Mouse (Mus musculus) stomach, postnatal 0 days (tissue): ENCODE results near the gene Cdkn2a. TPM values are rescaled to one million over a fixed set of nuclear protein-coding genes. Genes with fewer than 3 reads are reported as not detected.

ENCODE experiments used
- ATAC-seq: fragments of 200-750 bp; cut with Nextera tagmentation; 2 replicates; pipeline ENCODE4 v1.8.0; 2017; ENCODE audit not compliant: low FRiP score, low TSS enrichment
- DNase-seq: peaks from one replicate; pipeline ENCODE4 v3.0.0-alpha.2; 2016; ENCODE audit warnings: low spot score
- H3K27ac ChIP-seq: fragments of 300-500 bp; sonication (generic); replicated peaks from 2 replicates; pipeline ENCODE4 v1.5.1; 2014; ENCODE audit warnings: mild to moderate bottlenecking, control low read depth
- H3K27me3 ChIP-seq: fragments of 300-500 bp; sonication (generic); 2 replicates; pipeline ENCODE4 v1.6.1; 2014; ENCODE audit warnings: low read length; ENCODE audit not compliant: control insufficient read depth, insufficient read depth
- H3K36me3 ChIP-seq: fragments of 300-500 bp; sonication (generic); 2 replicates; pipeline ENCODE4 v1.6.1; 2014; ENCODE audit warnings: low read length, mixed read lengths; ENCODE audit not compliant: control insufficient read depth, insufficient read depth
- H3K4me1 ChIP-seq: fragments of 300-500 bp; sonication (generic); replicated peaks from 2 replicates; pipeline ENCODE4 v1.6.1; 2014; ENCODE audit warnings: antibody characterized with exemption; ENCODE audit not compliant: control insufficient read depth, insufficient read depth
- H3K4me2 ChIP-seq: fragments of 300-500 bp; sonication (generic); replicated peaks from 2 replicates; pipeline ENCODE4 v1.6.1; 2014; ENCODE audit warnings: low read depth, mild to moderate bottlenecking, control low read depth, moderate library complexity
- H3K4me3 ChIP-seq: fragments of 300-500 bp; sonication (generic); 2 replicates; pipeline ENCODE4 v1.5.1; 2014; ENCODE audit warnings: low read depth, low read length, control low read depth
- H3K9ac ChIP-seq: fragments of 300-500 bp; sonication (generic); 2 replicates; pipeline ENCODE4 v1.6.1; 2014; ENCODE audit warnings: mild to moderate bottlenecking, low read length, control low read depth, mixed read lengths
- H3K9me3 ChIP-seq: fragments of 300-500 bp; sonication (generic); 2 replicates; pipeline ENCODE4 v1.6.1; 2016; ENCODE audit warnings: low read length; ENCODE audit not compliant: control insufficient read depth
- CTCF ChIP-seq: IDR thresholded peaks from 2 replicates; pipeline ENCODE4 v1.5.1; 2016; ENCODE audit warnings: antibody characterized with exemption, low read depth, mild to moderate bottlenecking, moderate library complexity
- EP300 ChIP-seq: optimal IDR thresholded peaks from 2 replicates; pipeline ENCODE3; 2016; ENCODE audit warnings: antibody characterized with exemption
- WGBS: fragments of 180-500 bp; shearing (Covaris S2); extraction: QIAGEN DNeasy Blood & Tissue Kit; methylation state at CpG from one replicate; pipeline ENCODE4 v1.1.7; 2014; 5-methylcytosine and 5-hydroxymethylcytosine counted together
- polyA plus RNA-seq: library from polyadenylated mRNA; unstranded; fragments of >200 nt; fragmentation: Nextera tagmentation; extraction: Ambion mirVana; gene quantifications from 2 replicates; pipeline ENCODE4 v1.2.1, GENCODE M21; 2015

The Cdkn2a gene
- polyA plus RNA-seq, 1 experiment from 2014 or later: not detected

GRCm38 (mm10) chr4:89282036-89282566 lies 12.4 kb downstream of the Cdkn2a start:
- no peaks in the 10 kb centered on the region for H3K4me1 ChIP-seq
- peak overlapping the region; percentile 12; the same call in 1 of the 2 replicates for H3K4me3 ChIP-seq
- WGBS: 2% methylated on average over 25 of the region's 25 CpGs
- H3K27ac ChIP-seq: no peak overlapping the region
- no peak overlapping the region for H3K4me2 ChIP-seq
- TF ChIP-seq CTCF: peak; percentile 49
- TF ChIP-seq EP300: no peak
- no peaks in the 10 kb centered on the region for H3K36me3 ChIP-seq
- H3K27me3 ChIP-seq: peaks cover 41% of the 10 kb centered on the region
- no peaks in the 10 kb centered on the region for H3K9me3 ChIP-seq
- H3K9ac ChIP-seq: no peak overlapping the region
- DNase-seq (peak; percentile 36), ATAC-seq (peak; percentile 63; the same call in 1 of the 2 replicates)

GRCm38 (mm10) chr4:89281236-89281635 lies 13.2 kb downstream of the Cdkn2a start:
- 4% methylated on average over 7 of the region's 7 CpGs for WGBS
- H3K9ac ChIP-seq: no peak overlapping the region
- no peaks in the 10 kb centered on the region for H3K9me3 ChIP-seq
- no peak overlapping the region for H3K4me3 ChIP-seq
- ATAC-seq (no peak), DNase-seq (no peak)
- no peak overlapping the region for H3K27ac ChIP-seq
- no peaks in the 10 kb centered on the region for H3K4me1 ChIP-seq
- TF ChIP-seq EP300 (no peak), CTCF (no peak)
- H3K27me3 ChIP-seq: peaks cover 41% of the 10 kb centered on the region
- no peaks in the 10 kb centered on the region for H3K36me3 ChIP-seq
- no peak overlapping the region for H3K4me2 ChIP-seq

- ATAC-seq (no peak), DNase-seq (no peak)
- no peak overlapping the region for H3K4me3 ChIP-seq
- TF ChIP-seq CTCF (no peak), EP300 (no peak)
- no peaks in the 10 kb centered on the region for H3K9me3 ChIP-seq
- no peak overlapping the region for H3K27ac ChIP-seq
- H3K4me1 ChIP-seq: no peaks in the 10 kb centered on the region
- no peaks in the 10 kb centered on the region for H3K36me3 ChIP-seq
- H3K9ac ChIP-seq: no peak overlapping the region
- peaks cover 40% of the 10 kb centered on the region for H3K27me3 ChIP-seq
- 2% methylated on average over 2 of the region's 2 CpGs for WGBS
- no peak overlapping the region for H3K4me2 ChIP-seq
These were observed 14.8 kb downstream of the Cdkn2a start for GRCm38 (mm10) chr4:89279641-89280040.

- Histone ChIP-seq H3K9me3 (no peaks in the 10 kb centered on the region), H3K4me1 (no peaks in the 10 kb centered on the region), H3K27ac (no peak overlapping the region), H3K36me3 (no peaks in the 10 kb centered on the region), H3K27me3 (peaks cover 45% of the 10 kb centered on the region), H3K9ac (no peak overlapping the region), H3K4me2 (no peak overlapping the region), H3K4me3 (no peak overlapping the region)
- TF ChIP-seq CTCF (no peak), EP300 (no peak)
- 9% methylated on average over 5 of the region's 5 CpGs for WGBS
- DNase-seq (no peak), ATAC-seq (no peak)
These were observed 17.0 kb downstream of the Cdkn2a start for GRCm38 (mm10) chr4:89277381-89277940.

GRCm38 (mm10) chr4:89276669-89277219 lies 17.7 kb downstream of the Cdkn2a start:
- TF ChIP-seq CTCF: no peak
- TF ChIP-seq EP300: no peak
- H3K4me1 ChIP-seq: no peaks in the 10 kb centered on the region
- H3K27ac ChIP-seq: no peak overlapping the region
- H3K9me3 ChIP-seq: no peaks in the 10 kb centered on the region
- H3K4me3 ChIP-seq: no peak overlapping the region
- H3K27me3 ChIP-seq: peaks cover 43% of the 10 kb centered on the region
- 2% methylated on average over 37 of the region's 37 CpGs for WGBS
- no peak for DNase-seq
- no peaks in the 10 kb centered on the region for H3K36me3 ChIP-seq
- H3K9ac ChIP-seq: no peak overlapping the region
- ATAC-seq: no peak
- no peak overlapping the region for H3K4me2 ChIP-seq

- no peaks in the 10 kb centered on the region for H3K9me3 ChIP-seq
- H3K9ac ChIP-seq: no peak overlapping the region
- H3K4me3 ChIP-seq: no peak overlapping the region
- no peaks in the 10 kb centered on the region for H3K4me1 ChIP-seq
- 4% methylated on average over 25 of the region's 25 CpGs for WGBS
- H3K27ac ChIP-seq: no peak overlapping the region
- DNase-seq (no peak), ATAC-seq (no peak)
- TF ChIP-seq EP300: no peak
- TF ChIP-seq CTCF: no peak
- H3K4me2 ChIP-seq: no peak overlapping the region
- no peaks in the 10 kb centered on the region for H3K36me3 ChIP-seq
- H3K27me3 ChIP-seq: peaks cover 46% of the 10 kb centered on the region
These were observed 18.5 kb downstream of the Cdkn2a start for GRCm38 (mm10) chr4:89275811-89276584.
